Mouse (Mus musculus) G1E (cell line): ENCODE measurements around the gene Pdcd7.

Experiments used
- CTCF ChIP-seq: IDR thresholded peaks from 2 replicates; pipeline ENCODE4 v1.5.1; 2012; ENCODE audit warnings: low read depth, low read length, inconsistent platforms, mixed read lengths
- GATA1 ChIP-seq: IDR thresholded peaks from 2 replicates; pipeline ENCODE4 v1.6.1; 2012; ENCODE audit warnings: borderline replicate concordance, low read length, inconsistent platforms, mixed read lengths
- POLR2AphosphoS5 ChIP-seq: IDR thresholded peaks from 2 replicates; pipeline ENCODE4 v1.6.1; 2012; ENCODE audit warnings: low read depth, low read length, inconsistent platforms; ENCODE audit not compliant: insufficient replicate concordance

DNA sequence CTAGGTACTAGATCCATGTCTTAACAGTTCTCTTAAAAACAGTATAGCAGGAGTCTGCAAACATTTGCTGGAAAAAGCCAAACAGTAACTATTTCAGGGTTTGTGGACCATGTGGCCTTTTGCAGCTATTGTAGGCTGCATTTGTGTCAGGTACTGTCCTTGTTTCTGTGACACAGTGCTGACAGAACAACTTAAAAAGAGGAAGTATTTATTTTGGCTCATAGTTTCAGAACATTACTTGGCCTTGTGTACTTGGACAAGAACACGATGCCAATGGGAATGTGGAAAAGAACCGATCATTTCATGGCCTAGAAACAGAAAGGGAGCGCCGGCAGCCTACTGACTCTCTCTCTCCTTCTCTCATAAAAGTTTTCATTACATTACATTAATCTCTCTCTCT, 42.3 kb upstream of the Pdcd7 start:
- TF ChIP-seq CTCF = no peak
- no peak for TF ChIP-seq GATA1
- no peak for TF ChIP-seq POLR2AphosphoS5
